Mouse (Mus musculus) CD4-positive, CD25-positive, alpha-beta regulatory T cell, adult 2 months (primary cell): ENCODE data around the gene Gm7579.
A peak's percentile ranks its signal among the peaks of the same experiment; 100 is the strongest.
"Not testable (repeated sequence)": the region's sequence is repeated elsewhere in the genome, so short reads cannot be mapped to it uniquely, and the experiment has no call there.

Source experiments
- DNase-seq: peaks from one replicate; pipeline ENCODE4 v3.0.0-alpha.2; 2012; ENCODE audit warnings: low read depth, low spot score

The Gm7579 gene

GRCm38 (mm10) chr7:142211559-142211958, at the start of gene Gm7579:
Gm7579 (plus strand) TSS chr7:142211859.
- no peak for DNase-seq

GRCm38 (mm10) chr7:142165639-142166038, 46.0 kb upstream of the Gm7579 start, which contains the start of gene Gm4553:
Gm4553 (minus strand) TSS chr7:142165739.
- not testable (repeated sequence) for DNase-seq

- DNase-seq, result peak; percentile 36
Observed at GRCm38 (mm10) chr7:142169836-142170235, 41.8 kb upstream of the Gm7579 start.

- not testable (repeated sequence) for DNase-seq
Observed at GRCm38 (mm10) chr7:142175905-142176304, 35.8 kb upstream of the Gm7579 start, which contains the start of gene Krtap5-2. Krtap5-2 (minus strand) TSS chr7:142176005.

GRCm38 (mm10) chr7:142178685-142179084, 33.0 kb upstream of the Gm7579 start:
- no peak for DNase-seq

DNA sequence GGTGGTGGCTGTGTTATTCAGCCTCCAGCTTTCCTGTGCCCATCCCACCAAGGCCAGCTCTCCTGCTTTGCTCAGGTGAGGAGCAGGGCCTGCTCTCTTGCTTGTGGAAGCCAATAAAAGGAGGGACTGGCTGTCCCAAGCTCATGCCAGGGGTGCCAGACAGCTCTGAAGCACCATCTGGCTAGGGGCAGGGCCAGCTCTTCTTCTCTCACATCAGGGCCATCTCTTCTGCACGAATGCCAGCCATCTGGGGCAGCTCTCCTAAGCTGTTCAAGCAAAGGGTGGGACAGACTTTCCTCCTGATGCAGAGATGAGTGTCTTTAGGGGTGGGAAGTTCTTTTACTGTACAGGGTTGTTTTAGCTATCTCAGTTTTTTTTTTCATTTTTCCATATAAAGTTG, 30.6 kb upstream of the Gm7579 start:
- no peak for DNase-seq

- DNase-seq, result no peak
Observed at GRCm38 (mm10) chr7:142188156-142188555, 23.5 kb upstream of the Gm7579 start.

DNA sequence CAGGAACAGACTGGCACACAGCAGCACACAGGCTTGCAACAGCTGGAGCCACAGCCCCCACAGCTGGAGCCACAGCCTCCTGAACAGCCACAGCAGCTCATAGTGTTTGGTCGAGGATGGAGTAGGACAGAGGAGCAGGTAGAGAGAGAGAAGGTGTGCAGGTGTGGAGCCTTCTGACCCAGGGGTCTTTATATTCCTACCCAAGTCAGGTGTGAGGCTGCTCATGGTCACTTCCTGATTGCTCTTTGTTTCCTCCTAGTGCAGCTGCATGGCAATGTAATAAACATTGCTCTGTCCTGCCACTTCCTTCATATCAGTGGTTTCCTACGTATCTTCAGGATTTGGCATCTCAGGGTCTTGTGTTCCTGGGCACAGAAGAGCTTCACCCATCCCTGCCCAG, 21.4 kb upstream of the Gm7579 start, which contains the start of gene Gm10153:
Gene Gm10153, minus strand, starts transcription at position 101 of the 400 bp plus-strand sequence.
- DNase-seq, result no peak

GRCm38 (mm10) chr7:142198748-142199147, 12.9 kb upstream of the Gm7579 start:
- DNase-seq, result no peak

- no peak for DNase-seq
Observed at GRCm38 (mm10) chr7:142201064-142201463, 10.6 kb upstream of the Gm7579 start, which contains the start of gene Krtap5-3. Krtap5-3 (plus strand) TSS chr7:142201364.

- no peak for DNase-seq
Observed at GRCm38 (mm10) chr7:142205488-142205887, 6.2 kb upstream of the Gm7579 start.

DNA sequence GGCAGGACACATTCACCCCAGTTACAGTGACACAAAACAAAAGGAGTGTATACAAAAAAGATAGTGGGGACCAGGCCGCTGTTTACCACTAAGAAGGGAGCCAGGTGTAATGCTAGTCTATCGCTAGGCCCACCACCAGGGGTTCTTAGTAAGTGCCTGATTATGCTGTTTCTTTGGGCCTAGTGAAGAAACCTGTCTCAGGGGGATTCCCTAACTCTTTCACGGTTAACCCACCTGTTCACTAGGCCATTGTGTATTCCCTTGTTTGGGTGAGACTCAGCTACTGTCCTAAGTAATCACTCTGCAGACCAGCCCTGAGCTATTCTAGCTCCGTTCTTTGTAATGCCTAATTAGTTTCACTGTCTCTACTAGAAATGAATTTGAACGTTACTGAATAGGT, 4.8 kb upstream of the Gm7579 start:
- not testable (repeated sequence) for DNase-seq

DNA sequence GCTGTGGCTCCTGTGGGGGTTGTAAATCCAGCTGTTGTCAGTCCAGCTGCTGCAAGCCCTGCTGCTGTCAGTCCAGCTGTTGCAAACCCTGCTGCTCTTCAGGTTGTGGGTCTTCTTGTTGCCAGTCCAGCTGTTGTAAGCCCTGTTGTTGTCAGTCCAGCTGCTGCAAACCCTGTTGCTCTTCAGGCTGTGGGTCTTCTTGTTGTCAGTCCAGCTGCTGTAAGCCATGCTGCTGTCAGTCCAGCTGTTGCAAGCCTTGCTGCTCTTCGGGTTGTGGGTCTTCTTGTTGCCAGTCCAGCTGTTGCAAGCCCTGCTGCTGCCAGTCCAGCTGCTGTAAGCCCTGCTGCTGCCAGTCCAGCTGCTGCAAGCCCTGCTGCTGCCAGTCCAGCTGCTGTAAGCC, 477 bp downstream of the Gm7579 start:
- DNase-seq, result not testable (repeated sequence)

- no peak for DNase-seq
Observed at GRCm38 (mm10) chr7:142224518-142224917, 12.9 kb downstream of the Gm7579 start.

GRCm38 (mm10) chr7:142229871-142230270, 18.2 kb downstream of the Gm7579 start, which contains the start of gene Krtap5-5:
Krtap5-5 (minus strand) TSS chr7:142229971.
- not testable (repeated sequence) for DNase-seq

GRCm38 (mm10) chr7:142231540-142231939, 19.9 kb downstream of the Gm7579 start:
- DNase-seq, result no peak

DNA sequence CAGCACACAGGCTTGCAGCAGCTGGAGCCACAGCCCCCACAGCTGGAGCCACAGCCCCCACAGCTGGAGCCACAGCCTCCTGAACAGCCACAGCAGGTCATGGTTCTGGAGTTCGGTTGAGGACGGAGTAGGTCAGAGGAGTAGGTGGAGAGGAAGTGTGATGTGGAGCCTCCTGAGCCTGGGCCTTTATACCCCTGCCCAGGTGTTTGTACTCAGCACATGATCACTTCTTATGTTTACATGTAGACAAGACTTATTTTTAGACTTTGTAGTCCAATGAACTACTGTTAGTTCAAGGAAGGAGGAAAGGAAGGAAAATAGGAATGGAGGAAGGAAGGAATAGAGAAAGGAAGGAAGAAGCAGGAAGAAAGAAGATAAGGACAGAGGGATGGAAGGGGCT, 29.3 kb downstream of the Gm7579 start, which contains the start of gene Gm40460:
Gene Gm40460, minus strand, starts transcription at position 101 of the 400 bp plus-strand sequence.
- no peak for DNase-seq

DNA sequence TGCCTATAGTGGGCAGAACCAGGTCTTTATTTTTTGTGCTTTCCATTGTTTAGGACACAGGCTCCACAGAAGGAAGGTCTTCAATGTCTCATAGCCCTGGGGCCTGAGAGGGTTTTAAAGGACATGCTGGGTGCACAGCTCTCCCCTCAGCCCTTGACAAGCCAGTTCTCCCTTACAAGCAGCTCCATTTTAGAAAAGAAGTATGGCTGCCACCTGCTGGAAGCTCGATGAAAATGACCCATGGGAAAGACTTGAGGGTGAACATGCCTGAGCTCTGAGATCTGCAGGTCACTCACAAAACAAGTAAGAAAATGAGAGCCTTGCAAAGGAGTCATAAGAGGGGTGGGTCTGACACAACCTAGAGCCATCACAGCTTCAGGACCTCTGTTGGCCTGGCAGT, 38.2 kb downstream of the Gm7579 start:
- DNase-seq, result peak; percentile 16

DNA sequence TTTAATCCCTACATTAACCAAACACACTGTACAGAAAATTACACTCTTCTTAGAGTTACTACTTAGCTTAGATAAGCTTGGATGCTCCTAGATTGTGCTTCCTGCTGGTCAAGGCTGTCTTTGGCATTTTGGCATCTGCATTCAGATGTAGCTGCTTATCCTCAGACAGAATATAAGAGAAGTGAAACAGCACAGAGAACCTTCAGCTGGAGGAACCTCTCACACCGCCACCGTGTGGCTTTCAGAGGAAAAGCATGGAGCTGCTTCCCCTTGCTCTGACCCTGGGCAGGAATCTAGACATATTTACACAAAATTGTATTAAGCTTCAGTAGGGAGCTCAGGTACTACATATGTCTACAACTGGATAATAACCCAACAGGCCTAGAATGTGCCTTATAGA, 43.9 kb downstream of the Gm7579 start:
- DNase-seq, result peak; percentile 27

GRCm38 (mm10) chr7:142258254-142258653, 46.6 kb downstream of the Gm7579 start, which contains the start of gene Gm2431:
Gm2431 (minus strand) TSS chr7:142258354.
- not testable (repeated sequence) for DNase-seq
